Mouse (Mus musculus): ENCODE data around the gene Kif26a.

The Kif26a gene

GRCm38 (mm10) chr12:112145875-112146651 is at the start of gene Kif26a:
Gene Kif26a (plus strand): TSS chr12:112146208.
- peak; percentile 68 to 72 for DNase-seq

GRCm38 (mm10) chr12:112096733-112097117 is 49.3 kb upstream of the Kif26a start:
- no peak for DNase-seq

- no peak for DNase-seq
Observed at GRCm38 (mm10) chr12:112100106-112100505, 45.9 kb upstream of the Kif26a start.

- no peak for DNase-seq
Observed at GRCm38 (mm10) chr12:112101045-112101444, 45.0 kb upstream of the Kif26a start.

- no peak for DNase-seq
Observed at GRCm38 (mm10) chr12:112103179-112103578, 42.8 kb upstream of the Kif26a start.

GRCm38 (mm10) chr12:112104890-112105289 is 41.1 kb upstream of the Kif26a start:
- no peak for DNase-seq

- no peak for DNase-seq
Observed at GRCm38 (mm10) chr12:112106541-112106971, 39.5 kb upstream of the Kif26a start, which contains the start of gene Aspg. Gene Aspg (plus strand): TSS chr12:112106679.

- DNase-seq, result no peak
Observed at GRCm38 (mm10) chr12:112107685-112108084, 38.3 kb upstream of the Kif26a start.

GRCm38 (mm10) chr12:112108696-112109445 is 37.1 kb upstream of the Kif26a start:
- no peak for DNase-seq

- no peak for DNase-seq
Observed at GRCm38 (mm10) chr12:112109701-112110100, 36.3 kb upstream of the Kif26a start.

GRCm38 (mm10) chr12:112111323-112111722 is 34.7 kb upstream of the Kif26a start:
- DNase-seq, result no peak

- no peak for DNase-seq
Observed at GRCm38 (mm10) chr12:112112235-112112634, 33.8 kb upstream of the Kif26a start.

- DNase-seq, result no peak
Observed at GRCm38 (mm10) chr12:112112686-112113396, 33.2 kb upstream of the Kif26a start.

- DNase-seq, result peak; percentile 79 to 80
Observed at GRCm38 (mm10) chr12:112113710-112114109, 32.3 kb upstream of the Kif26a start.

- DNase-seq, result no peak
Observed at GRCm38 (mm10) chr12:112117006-112117405, 29.0 kb upstream of the Kif26a start.

GRCm38 (mm10) chr12:112117649-112118048 is 28.4 kb upstream of the Kif26a start:
- no peak for DNase-seq

- no peak for DNase-seq
Observed at GRCm38 (mm10) chr12:112121188-112121587, 24.8 kb upstream of the Kif26a start.

- DNase-seq, result peak; percentile 41 to 49
Observed at GRCm38 (mm10) chr12:112125903-112126302, 20.1 kb upstream of the Kif26a start.

GRCm38 (mm10) chr12:112126931-112127635 is 18.9 kb upstream of the Kif26a start:
- DNase-seq, result peak in 1 of 2 experiments; percentile 26

GRCm38 (mm10) chr12:112128526-112128925 is 17.5 kb upstream of the Kif26a start:
- no peak for DNase-seq

- no peak for DNase-seq
Observed at GRCm38 (mm10) chr12:112129300-112129856, 16.6 kb upstream of the Kif26a start.

GRCm38 (mm10) chr12:112130161-112130860 is 15.7 kb upstream of the Kif26a start:
- DNase-seq, result peak; percentile 74 to 78

All from B cell, adult 2 months (primary cell).